Mouse (Mus musculus) bone marrow, adult 2 months (tissue): ENCODE measurements around the gene Fam81a.

Experiments
- CTCF ChIP-seq: fragments of 200-500 bp; IDR thresholded peaks from 2 replicates; pipeline ENCODE4 v1.5.1; 2011; ENCODE audit warnings: low read length, control low read depth; ENCODE audit not compliant: control insufficient read depth, insufficient read depth
- POLR2A ChIP-seq: fragments of 200-500 bp; IDR thresholded peaks from 2 replicates; pipeline ENCODE4 v1.6.1; 2011; ENCODE audit warnings: low read depth, mild to moderate bottlenecking, control low read depth, low read length, borderline replicate concordance; ENCODE audit not compliant: control insufficient read depth

- no peak for TF ChIP-seq CTCF
- TF ChIP-seq POLR2A, result no peak
Measured at GRCm38 (mm10) chr9:70141885-70142326, 454 bp downstream of the Fam81a start.
